Mouse (Mus musculus): ENCODE measurements around the gene Nek7.
A peak's percentile ranks its signal among the peaks of the same experiment; 100 is the strongest.

Gene Nek7

DNA sequence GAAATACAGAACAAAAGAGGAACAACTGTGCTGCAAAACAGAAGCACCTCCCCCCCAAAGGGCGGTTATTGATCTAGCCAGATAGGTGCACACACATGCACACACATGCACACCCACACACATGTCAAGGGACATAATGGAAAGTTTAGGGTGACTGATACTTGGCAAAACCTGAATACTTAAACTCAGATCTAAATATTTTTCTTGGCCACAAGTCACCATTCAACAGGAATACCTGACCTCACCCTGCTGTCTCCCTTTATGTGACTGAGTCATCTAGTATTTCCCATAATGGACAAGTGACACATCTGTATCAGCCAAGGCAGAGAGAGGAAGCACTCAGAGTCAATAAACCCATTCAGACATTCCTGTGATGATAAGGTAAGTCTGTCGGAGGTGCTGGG is 48.9 kb downstream of the Nek7 start:
- no peak for DNase-seq (ENCODE audit: low spot score in 2 of 2)

DNA sequence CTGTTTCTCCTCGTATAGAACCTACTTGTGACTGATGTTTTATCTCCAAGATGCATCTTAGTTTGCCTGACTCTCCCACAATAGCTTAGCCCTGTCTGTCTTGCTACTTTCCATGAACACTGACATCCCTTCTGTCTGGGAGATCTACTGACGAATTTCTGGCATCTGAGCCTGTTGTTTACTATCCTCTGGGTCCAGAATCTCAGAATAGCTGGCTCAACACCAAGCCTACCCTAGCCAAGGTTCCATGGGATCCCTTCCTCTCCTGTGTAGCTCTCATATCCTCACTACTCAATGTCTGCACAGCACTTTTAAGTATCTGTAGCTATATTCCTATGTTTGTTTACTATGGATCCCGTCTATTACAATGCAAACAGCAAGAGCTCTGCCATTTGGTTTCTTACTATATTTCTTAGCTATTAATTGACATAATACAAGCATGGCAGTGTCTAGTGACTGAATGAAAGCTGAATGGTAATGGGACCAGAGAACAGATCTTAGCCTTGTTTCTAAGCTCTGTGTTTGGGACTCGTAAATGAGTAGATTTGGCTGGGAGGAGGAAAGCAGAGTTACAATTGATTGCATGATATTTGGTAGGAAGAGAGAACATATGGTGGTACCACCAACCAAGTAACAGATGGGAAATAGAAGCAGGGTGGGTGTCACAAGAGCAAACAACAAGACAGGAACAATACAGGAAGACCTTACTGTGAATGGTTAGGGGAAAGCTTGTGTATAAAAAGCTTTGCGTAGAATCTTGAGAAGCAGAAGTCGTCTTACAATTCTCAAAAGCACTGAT is 51.3 kb downstream of the Nek7 start:
- DNase-seq (ENCODE audit: low spot score in 2 of 2) = no peak

DNA sequence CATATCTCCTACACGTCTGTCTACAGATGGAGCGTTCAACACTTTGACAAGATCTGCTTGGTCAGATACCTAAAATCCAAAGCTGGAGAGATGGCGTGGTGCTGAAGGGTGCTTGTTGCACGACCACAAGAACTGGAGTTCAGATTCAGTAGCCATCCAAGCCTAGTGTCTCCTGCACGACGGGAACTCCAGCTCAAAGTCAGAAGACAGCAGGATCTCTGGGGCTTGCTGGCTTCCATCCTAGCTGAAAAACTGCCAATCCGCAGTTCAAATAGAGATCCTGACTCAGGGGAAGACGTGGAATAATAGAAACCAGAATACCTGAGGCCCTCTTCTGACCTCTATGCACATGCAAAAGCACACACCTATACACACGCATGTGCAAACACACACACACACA is 52.0 kb downstream of the Nek7 start:
- no peak for DNase-seq (ENCODE audit: low spot score in 2 of 2)

DNA sequence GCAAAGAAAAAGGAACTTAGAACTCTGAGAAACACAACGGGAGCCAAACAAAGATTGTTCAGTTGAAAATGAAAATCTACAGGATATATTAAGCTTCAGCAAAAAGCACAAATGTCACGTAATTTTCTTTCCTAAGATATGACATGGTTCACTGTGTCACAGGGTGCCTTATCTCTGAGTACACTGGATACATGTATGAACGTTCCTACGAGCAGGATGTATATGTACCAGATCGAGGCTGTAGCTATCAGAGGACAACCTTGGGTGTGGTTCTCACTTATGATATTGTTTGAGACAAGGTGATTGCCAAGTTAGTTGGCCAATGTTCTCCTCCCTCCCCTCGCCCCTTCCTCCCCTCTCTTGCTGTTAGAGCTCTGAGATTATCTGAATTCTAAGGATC is 55.3 kb downstream of the Nek7 start:
- no peak for DNase-seq (ENCODE audit: low spot score in 2 of 2)

DNA sequence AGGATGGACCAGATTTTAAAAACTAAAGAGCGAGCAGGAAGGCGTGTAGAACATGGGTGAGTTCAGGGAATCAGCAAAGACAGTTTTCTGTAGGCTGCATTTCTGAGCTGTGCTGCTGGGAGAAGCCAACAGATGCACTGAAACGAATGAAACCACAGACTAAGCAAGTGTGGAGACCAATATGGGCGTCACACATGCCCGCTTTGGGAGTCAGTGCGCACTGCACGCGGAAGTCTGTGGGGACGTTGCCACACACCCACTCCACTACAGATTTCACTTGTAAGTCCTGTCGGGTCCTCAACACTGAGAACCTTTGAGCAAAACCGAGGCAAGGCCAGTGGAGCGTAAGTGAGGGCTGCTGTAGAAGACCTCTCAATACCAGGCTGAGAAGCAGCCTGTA is 59.2 kb downstream of the Nek7 start:
- DNase-seq (ENCODE audit: low spot score in 2 of 2) = no peak

DNA sequence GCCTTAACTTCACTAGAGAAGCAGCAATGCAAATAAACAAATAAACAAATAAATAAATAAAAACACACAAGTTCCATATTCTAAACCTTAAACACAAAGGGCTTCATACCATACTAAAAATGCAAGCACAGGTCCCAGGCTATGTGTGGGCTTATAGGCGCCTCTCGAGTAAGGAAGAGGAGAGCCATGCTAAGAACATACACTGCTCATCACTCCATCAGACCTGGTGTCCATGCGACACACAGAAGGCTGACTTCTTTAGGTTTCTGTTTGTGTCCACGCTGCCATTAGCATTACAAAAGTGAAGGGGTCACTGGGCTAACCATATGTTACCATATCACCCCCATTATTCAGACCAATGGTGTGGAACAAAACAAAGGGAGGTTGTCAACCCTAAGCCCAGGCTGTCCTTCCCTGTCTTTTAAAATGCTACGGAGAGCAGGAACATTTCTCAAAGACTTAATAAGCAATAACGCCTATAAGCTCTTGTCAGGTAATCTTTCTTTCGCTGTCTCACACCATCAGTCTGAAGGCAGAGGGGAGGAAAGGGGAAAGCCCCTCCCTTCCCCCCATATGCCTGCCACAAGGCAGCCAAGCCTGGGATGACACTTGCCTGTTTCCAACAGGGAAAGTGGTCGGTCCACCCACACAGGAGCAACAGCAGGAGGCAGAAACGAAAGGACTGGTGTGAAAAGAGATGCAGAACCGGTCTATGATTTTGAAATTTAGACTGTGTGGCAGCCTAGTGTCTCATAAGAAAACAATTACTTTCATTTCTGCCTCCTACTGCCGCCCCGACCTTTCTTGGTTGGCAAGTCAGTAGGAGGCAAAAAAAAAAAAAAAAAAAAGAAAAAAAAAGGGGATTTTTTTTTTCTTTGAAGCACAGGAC is 60.5 kb downstream of the Nek7 start:
- DNase-seq (ENCODE audit: low spot score in 2 of 2) = no peak

DNA sequence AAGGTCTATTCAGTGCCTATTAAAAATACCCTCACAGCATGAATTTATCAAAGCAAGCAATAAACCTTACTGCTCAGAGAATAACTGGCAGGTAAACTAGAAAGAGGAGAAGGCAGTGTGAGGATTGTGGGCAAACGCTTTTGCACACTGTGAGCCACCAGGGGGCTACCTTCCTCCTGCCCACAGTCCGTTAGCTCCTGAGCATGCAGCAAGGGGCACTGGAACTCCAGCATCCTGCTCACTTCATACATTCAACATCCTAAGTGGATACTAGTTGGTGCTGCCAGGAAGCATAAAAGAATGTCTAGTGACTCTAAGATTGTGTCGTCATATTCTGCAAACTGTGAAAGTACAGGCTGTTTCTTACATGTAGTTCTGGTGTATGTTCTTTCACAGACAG is 61.6 kb downstream of the Nek7 start:
- DNase-seq (ENCODE audit: low spot score in 2 of 2) = peak in 1 of 2 experiments; percentile 40

DNA sequence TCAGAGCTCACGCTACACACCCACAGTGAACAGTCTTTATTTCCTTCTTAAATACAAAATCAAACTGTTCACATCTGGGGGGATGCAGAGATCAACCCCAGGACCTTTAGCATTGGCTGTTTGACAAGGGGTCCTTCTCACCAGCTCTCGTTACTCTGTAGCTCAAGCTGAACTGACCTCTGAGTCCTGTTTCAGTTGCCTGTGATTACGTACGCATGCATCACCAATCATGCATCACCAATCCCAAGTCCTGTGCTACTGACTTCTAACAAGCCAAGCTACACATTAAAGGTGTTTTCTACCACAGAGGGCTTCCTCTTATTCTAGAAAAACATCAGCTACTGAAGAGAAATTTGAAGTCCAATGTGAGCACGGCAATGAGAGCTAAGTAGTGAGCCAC is 65.0 kb downstream of the Nek7 start:
- DNase-seq (ENCODE audit: low spot score in 2 of 2) = no peak

DNA sequence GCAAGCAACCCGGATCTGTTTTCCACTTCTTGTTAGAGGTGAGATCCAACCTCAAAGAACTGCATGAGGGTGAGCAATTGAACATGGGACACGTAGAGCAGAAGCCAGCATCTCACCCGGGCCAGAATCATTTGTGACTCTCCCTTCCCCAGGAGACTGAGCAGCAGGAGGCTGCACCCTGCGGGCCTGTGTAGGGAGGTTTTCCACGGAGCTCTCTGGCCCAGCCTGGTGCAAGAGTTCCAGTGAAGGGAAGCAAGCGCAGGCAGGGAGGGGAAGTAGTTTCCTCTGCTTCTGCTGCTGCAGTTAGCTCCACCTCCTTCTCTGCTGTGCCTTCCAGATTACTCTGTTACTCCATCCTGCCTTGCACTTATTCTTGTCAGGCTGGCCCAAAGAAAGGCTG is 69.8 kb downstream of the Nek7 start:
- no peak for DNase-seq (ENCODE audit: low spot score in 2 of 2)

DNA sequence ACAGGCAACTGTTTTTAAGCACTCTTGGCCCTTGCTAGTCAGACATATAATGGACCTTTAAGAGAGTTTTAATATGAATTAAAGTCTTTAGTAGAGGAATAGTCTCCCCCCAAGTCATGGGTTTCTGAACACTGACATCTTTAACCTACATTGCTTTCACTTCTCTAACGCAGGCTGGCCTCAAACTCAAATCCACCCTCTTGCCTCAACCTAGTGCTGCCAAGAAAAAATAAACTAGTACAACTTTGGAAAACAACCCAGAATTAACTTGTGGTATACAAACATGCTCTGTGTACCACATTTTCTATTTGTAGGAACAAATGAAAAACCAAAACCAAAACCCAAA is 77.8 kb downstream of the Nek7 start:
- no peak for DNase-seq (ENCODE audit: low spot score in 2 of 2)

DNA sequence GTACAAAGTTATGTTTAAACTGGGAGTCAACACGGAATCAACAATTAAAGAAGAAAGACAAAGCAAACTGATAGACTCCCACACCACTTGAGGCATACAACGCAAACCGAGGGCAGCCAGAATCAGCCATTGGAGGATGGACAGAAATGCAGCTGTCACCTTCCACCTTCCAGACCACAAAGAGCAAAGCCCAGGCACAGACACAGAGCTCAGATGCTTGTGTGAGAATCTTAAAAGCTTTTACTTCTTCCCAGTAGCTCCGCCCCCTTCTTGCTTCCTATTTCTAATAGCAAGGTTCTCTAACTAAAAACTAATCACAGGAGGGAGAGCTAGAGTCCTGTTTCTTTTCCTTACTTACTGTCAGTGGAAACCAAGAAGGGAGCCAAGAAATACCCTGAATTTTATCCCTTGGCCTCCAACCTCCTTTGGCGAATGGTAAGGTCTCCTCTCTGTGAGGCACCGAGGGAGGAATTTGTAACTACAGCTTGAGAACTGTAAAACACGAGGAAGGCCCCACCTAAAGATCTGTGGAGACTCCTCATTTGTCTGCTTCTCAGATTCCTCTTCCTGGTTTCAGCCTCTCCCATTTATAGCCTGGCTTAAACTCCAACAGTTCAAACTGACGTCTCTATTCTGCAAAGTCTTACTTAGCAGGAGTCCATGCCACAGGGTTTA is 78.3 kb downstream of the Nek7 start:
- DNase-seq (ENCODE audit: low spot score in 2 of 2) = no peak

DNA sequence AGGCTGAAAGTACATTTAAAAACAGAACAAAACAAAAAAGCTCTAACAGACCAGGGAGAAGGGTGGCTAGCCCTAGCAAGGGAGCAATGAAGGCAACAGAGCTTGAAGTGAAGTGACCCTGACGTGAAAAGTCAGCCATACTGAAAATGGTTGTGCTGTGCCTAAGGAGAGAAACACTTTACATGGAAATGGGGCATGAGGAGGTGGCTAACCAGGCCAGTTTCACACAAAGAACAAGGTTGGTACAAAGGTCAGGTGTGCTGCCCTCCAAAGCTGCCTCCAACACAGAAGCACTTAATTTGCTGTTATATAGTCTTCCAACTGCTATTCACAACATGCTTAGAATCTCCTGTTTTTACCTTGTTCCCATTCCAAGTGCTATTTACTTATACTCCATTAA is 80.2 kb downstream of the Nek7 start:
- no peak for DNase-seq (ENCODE audit: low spot score in 2 of 2)

DNA sequence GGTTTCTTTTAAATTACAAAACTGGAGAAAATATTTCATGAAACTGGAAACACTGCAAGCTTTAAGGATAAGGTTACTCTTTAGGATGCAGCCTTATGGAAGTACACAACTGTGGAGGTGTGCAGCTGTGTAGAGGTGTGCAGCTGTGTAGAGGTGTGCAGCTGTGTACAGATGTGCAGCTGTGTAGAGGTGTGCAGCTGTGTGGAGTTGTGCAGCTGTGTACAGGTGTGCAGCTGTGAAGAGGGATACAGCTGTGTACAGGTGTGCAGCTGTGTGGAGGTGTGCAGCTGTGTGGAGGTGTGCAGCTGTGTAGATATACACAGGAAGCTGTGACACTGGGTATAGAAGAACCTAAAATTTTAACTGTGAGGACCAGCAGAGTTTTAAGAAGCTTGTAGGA is 81.7 kb downstream of the Nek7 start:
- no peak for DNase-seq (ENCODE audit: low spot score in 2 of 2)

DNA sequence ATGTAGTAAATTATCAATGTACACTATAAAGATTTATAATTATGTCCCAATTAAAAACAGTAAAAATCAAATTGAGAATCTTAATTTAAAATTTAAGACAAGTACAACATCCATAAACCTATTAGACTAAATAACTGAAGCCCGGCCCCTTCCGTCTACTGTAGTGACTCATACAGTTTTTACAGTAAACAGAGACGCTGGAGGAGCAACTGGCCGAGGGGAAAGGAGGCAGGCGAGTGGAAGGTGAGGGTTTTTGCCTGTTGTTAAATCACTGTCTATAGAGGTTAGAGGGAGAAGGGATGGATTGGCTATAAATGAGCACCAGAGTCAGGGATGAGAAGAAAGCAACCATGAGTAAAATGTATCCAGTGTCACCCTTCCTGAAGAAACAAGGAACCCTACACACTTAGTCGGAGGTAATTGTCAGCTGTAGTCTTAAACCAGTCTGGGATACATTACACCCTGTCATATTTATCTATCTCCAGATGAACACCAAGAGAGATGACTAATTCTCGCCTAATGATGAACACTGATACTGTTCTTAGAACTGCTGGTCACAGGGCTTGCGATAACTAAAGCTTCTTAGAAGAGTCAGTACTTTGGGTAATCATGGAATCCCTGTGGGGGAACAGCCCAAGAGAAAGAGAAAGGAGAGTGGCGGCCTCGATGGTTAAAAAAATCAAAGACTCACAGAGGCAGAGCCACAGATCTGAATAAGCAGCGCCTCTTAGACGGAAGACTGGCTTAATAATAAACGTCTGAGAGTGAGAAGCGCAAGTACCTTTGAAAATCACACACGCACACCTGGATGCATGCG is 84.0 kb downstream of the Nek7 start:
- DNase-seq (ENCODE audit: low spot score in 2 of 2) = no peak

DNA sequence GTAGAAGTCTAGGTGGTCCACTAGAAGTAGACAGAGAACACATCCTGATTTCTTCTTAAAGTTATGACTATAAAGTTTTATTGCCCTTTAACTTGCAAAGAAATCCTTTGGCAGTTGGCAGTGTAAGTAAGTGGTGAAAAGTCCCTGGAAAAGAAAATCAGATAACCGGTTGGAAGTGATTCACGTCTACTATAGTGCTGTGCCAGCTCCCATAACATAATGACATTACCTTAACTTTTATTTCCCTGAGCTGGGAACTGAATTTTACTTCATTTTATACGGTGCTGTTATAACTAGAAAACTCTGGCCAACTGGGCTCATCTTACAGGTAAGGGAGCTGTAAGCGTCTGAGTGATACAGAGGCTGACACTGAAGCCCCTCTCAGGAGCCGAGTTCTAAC is 89.3 kb downstream of the Nek7 start:
- no peak for DNase-seq (ENCODE audit: low spot score in 2 of 2)

DNA sequence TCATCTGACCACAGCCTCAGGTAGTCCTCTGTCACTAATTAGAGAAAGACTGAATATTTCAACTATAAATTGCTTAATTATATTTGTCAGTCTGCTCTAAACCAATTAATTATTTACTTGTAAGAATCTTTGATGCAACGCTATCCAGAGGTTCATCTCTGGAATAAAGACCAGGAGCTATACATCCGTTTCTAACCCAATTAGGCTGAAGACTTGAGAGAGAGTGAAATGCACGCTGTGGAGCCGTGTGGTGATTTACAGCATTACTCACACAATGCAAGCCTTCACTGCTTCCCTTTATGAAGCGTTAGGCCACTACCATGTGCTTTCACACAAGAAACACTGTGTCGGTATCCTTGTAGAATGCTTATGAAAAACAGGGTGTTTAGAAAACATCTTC is 96.0 kb downstream of the Nek7 start:
- DNase-seq (ENCODE audit: low spot score in 2 of 2) = no peak

DNA sequence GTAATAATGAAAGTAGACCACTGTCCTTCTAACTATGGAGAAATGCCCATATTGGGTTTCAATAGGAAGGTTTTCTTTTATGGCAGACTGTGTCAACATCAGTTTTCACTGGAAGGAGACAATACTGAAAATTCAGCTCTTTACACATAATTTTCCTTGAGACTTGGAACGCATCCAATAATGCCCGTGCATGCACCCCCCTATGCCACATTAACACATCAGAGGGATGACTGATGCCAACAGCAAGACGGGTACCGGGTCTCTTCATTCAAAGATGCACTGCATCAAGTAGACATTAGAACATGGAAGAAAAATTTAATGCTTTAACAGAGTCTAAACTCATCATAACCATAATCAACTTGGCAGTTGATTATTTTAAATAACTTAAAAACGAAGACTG is 101.7 kb downstream of the Nek7 start:
- no peak for DNase-seq (ENCODE audit: low spot score in 2 of 2)

DNA sequence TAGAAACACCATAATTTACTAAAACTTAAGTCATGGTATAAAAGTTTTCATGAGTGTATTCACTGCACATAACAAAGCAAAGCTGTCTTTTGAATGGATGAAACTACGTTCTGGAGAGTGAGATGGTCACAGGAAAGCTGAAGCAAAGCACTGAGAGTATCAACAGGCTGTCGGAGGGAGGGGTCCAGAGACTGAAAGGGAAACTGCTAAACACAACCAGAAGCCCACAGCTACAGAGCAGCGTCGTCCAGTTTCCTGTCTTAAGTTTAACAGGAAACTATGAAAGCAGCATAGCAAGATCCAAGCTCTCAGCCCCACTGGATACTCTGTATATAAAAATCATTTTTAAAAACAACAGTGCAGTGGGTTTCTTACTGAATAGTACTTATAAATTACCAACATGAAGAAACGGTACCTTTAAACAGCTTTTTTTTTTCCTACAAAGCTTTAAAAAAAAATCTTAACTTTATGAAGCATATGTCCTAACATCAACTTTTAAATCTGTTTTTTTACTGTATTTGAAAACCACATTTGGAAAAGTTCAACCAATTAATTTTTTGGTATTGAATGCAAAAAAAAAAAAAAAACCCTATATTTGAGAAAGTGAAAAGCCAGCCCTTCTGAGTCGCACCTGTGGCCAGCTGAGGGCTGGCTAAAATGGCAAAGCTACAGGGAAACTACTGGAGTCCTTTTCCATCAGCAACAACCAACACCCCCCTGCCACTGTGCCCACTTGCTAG is 102.4 kb downstream of the Nek7 start:
- DNase-seq (ENCODE audit: low spot score in 2 of 2) = peak; percentile 10 to 29

DNA sequence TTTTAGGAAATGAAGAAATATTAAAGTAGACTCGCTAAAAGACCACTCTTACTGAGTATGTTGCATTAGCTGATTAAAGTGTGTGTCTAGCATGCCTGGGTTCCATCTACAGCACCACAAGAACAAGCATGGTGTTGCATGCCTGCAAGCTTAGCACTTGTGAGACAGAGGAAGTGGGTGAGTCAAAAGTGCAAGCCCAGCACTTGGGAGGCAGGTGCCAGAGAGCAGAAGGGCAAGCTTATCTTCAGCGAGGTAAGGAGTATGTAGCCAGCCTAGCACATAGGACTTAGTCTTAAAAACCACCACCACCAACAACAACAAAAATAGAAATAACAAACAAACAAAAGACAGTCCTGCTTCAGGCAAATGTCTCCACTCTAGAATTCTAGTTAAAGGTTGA is 103.0 kb downstream of the Nek7 start:
- DNase-seq (ENCODE audit: low spot score in 2 of 2) = peak in 1 of 2 experiments; percentile 27

DNA sequence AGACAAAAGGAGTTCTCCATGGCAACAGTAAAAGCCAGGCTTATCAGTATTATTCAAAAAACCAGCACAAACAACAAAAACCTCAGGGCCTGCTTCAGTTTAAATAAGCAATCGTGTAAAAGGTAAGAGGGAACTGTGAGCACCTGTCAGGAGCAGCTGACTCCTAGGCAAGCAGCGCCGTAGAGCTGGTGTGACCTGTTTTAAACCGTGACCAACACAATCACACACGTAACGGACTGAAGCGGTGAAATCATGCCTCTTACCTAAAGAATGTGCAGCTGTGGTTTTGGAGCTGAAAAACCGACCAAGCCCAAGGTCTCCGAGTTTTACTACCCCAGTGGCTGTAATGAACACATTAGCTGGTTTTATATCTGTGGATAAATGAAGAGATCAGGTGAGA is 104.6 kb downstream of the Nek7 start:
- no peak for DNase-seq (ENCODE audit: low spot score in 2 of 2)

DNA sequence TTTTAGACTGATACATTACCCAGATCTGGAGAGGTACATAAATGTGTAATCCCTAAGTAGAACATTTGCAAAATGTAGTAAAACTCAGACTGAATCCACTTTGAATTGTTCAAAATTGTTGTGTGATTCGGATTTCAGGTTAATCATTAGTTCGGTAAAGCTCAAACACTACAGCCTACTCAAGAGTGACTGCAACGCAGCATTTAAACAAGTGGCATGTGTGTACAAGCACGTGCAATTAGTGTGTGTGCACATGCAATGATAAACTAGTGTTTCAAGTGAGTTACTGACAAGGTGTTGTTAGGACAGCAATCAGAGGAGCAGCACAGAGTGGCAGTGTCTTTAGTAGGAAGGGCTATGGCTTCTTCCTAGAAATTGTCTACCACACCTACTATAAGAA is 106.0 kb downstream of the Nek7 start:
- no peak for DNase-seq (ENCODE audit: low spot score in 2 of 2)
